Mouse (Mus musculus) intestine, postnatal 0 days (tissue): ENCODE measurements around the gene Fga. TPM values are rescaled to one million over a fixed set of nuclear protein-coding genes. Genes with fewer than 3 reads are reported as not detected.

ENCODE experiments used
- ATAC-seq: fragments of 200-750 bp; cut with Nextera tagmentation; 2 replicates; pipeline ENCODE4 v1.8.0; 2017; ENCODE audit warnings: mild to moderate bottlenecking, moderate TSS enrichment, moderate library complexity
- H3K27ac ChIP-seq: fragments of 300-500 bp; sonication (generic); 2 replicates; pipeline ENCODE4 v1.5.1; 2014; ENCODE audit warnings: mild to moderate bottlenecking, low read depth, low read length, moderate library complexity
- H3K27me3 ChIP-seq: fragments of 300-500 bp; sonication (generic); replicated peaks from 2 replicates; pipeline ENCODE4 v1.6.1; 2014; ENCODE audit warnings: low read length, mixed read lengths; ENCODE audit not compliant: control insufficient read depth, insufficient read depth
- H3K36me3 ChIP-seq: fragments of 300-500 bp; sonication (generic); 2 replicates; pipeline ENCODE4 v1.6.1; 2014; ENCODE audit warnings: mild to moderate bottlenecking, moderate library complexity; ENCODE audit not compliant: control insufficient read depth, insufficient read depth
- H3K4me1 ChIP-seq: fragments of 300-500 bp; sonication (generic); replicated peaks from 2 replicates; pipeline ENCODE4 v1.6.1; 2014; ENCODE audit warnings: antibody characterized with exemption, low read length, mixed read lengths; ENCODE audit not compliant: control insufficient read depth, insufficient read depth
- H3K4me2 ChIP-seq: fragments of 300-500 bp; sonication (generic); replicated peaks from 2 replicates; pipeline ENCODE4 v1.6.1; 2014; ENCODE audit warnings: low read depth, mild to moderate bottlenecking, moderate library complexity
- H3K4me3 ChIP-seq: fragments of 300-500 bp; sonication (generic); 2 replicates; pipeline ENCODE4 v1.5.1; 2014; ENCODE audit warnings: low read depth, low read length
- H3K9ac ChIP-seq: fragments of 300-500 bp; sonication (generic); 2 replicates; pipeline ENCODE4 v1.6.1; 2014; ENCODE audit warnings: mild to moderate bottlenecking, low read depth, low read length
- H3K9me3 ChIP-seq: fragments of 300-500 bp; sonication (generic); 2 replicates; pipeline ENCODE4 v1.6.1; 2016; ENCODE audit warnings: mixed run types; ENCODE audit not compliant: control insufficient read depth
- CTCF ChIP-seq: sonication (generic); IDR thresholded peaks from 2 replicates; pipeline ENCODE4 v1.5.1; 2016; ENCODE audit warnings: low read depth, mild to moderate bottlenecking, control low read depth, antibody characterized with exemption, moderate library complexity
- WGBS: fragments of 180-500 bp; shearing (Covaris S2); extraction: QIAGEN DNeasy Blood & Tissue Kit; methylation state at CpG from one replicate; pipeline ENCODE4 v1.1.7; 2014; 5-methylcytosine and 5-hydroxymethylcytosine counted together
- polyA plus RNA-seq: library from polyadenylated mRNA; unstranded; fragments of >200 nt; fragmentation: Nextera tagmentation; extraction: Ambion mirVana; gene quantifications from 2 replicates; pipeline ENCODE4 v1.2.1, GENCODE M21; 2015

Fga gene
- polyA plus RNA-seq, 1 experiment from 2014 or later: 18.3 TPM

- Histone ChIP-seq H3K9ac (no peak overlapping the region), H3K4me3 (no peak overlapping the region), H3K27me3 (no peaks in the 10 kb centered on the region), H3K27ac (no peak overlapping the region), H3K9me3 (no peaks in the 10 kb centered on the region), H3K4me2 (no peak overlapping the region), H3K4me1 (no peaks in the 10 kb centered on the region), H3K36me3 (peaks cover 77% of the 10 kb centered on the region)
- 70% methylated on average over 9 of the region's 9 CpGs for WGBS
- no peak for ATAC-seq
- TF ChIP-seq CTCF: no peak
Measured at GRCm38 (mm10) chr3:83067920-83068319, 42.0 kb downstream of the Fga start.

- no peak overlapping the region for H3K4me2 ChIP-seq
- H3K9me3 ChIP-seq: no peaks in the 10 kb centered on the region
- H3K36me3 ChIP-seq: peaks cover 74% of the 10 kb centered on the region
- H3K4me1 ChIP-seq: no peaks in the 10 kb centered on the region
- no peak overlapping the region for H3K9ac ChIP-seq
- ATAC-seq: no peak
- TF ChIP-seq CTCF: no peak
- H3K27me3 ChIP-seq: no peaks in the 10 kb centered on the region
- H3K27ac ChIP-seq: no peak overlapping the region
- 93% methylated on average over 13 of the region's 13 CpGs for WGBS
- no peak overlapping the region for H3K4me3 ChIP-seq
Measured at GRCm38 (mm10) chr3:83068869-83069268, 43.0 kb downstream of the Fga start.

- Histone ChIP-seq H3K9ac (no peak overlapping the region), H3K4me1 (no peaks in the 10 kb centered on the region), H3K9me3 (no peaks in the 10 kb centered on the region), H3K27ac (no peak overlapping the region), H3K4me2 (no peak overlapping the region), H3K36me3 (peaks cover 73% of the 10 kb centered on the region), H3K27me3 (no peaks in the 10 kb centered on the region), H3K4me3 (no peak overlapping the region)
- no peak for TF ChIP-seq CTCF
- no peak for ATAC-seq
- 80% methylated on average over 4 of the region's 4 CpGs for WGBS
Measured at GRCm38 (mm10) chr3:83070231-83070630, 44.4 kb downstream of the Fga start.

- peaks cover 15% of the 10 kb centered on the region for H3K36me3 ChIP-seq
- H3K9ac ChIP-seq: no peak overlapping the region
- H3K9me3 ChIP-seq: no peaks in the 10 kb centered on the region
- 41% methylated on average over 3 of the region's 3 CpGs for WGBS
- no peak overlapping the region for H3K27ac ChIP-seq
- no peak for TF ChIP-seq CTCF
- no peak overlapping the region for H3K4me3 ChIP-seq
- no peak overlapping the region for H3K4me2 ChIP-seq
- no peaks in the 10 kb centered on the region for H3K4me1 ChIP-seq
- no peak for ATAC-seq
- H3K27me3 ChIP-seq: no peaks in the 10 kb centered on the region
Measured at GRCm38 (mm10) chr3:83076563-83076962, 50.7 kb downstream of the Fga start.

GRCm38 (mm10) chr3:83080567-83081055 is 54.7 kb downstream of the Fga start:
- Histone ChIP-seq H3K27me3 (no peaks in the 10 kb centered on the region), H3K4me1 (no peaks in the 10 kb centered on the region), H3K4me2 (peak overlapping the region; percentile 67), H3K27ac (no peak overlapping the region), H3K9ac (no peak overlapping the region), H3K36me3 (no peaks in the 10 kb centered on the region), H3K4me3 (peak overlapping the region; percentile 33), H3K9me3 (no peaks in the 10 kb centered on the region)
- WGBS: 3% methylated on average over 11 of the region's 11 CpGs
- TF ChIP-seq CTCF: peak; percentile 97
- peak; percentile 51; the same call in 1 of the 2 replicates for ATAC-seq

Other genes starting within 250 kb of the Fga start
- 3.3 and 3.5 TPM in 2 replicates for gene Rbm46, start 149.6 kb upstream of the Fga start, polyA plus RNA-seq
- gene Lrat, start 122.1 kb upstream of the Fga start, polyA plus RNA-seq: 29.5 and 30.4 TPM in 2 replicates
- gene Fgg, start 18.4 kb upstream of the Fga start, polyA plus RNA-seq: 1.2 and 1.8 TPM in 2 replicates
- 7.5 and 8.7 TPM in 2 replicates for gene Fgb, start 23.8 kb downstream of the Fga start, polyA plus RNA-seq
- gene Plrg1, start 29.4 kb downstream of the Fga start, polyA plus RNA-seq: 36.3 and 38.0 TPM in 2 replicates
- gene Dchs2, start 101.9 kb downstream of the Fga start, polyA plus RNA-seq: 0.07 and 0.08 TPM in 2 replicates